Mouse (Mus musculus): ENCODE results near the gene Aacs. TPM values are rescaled to one million over a fixed set of nuclear protein-coding genes. Genes with fewer than 3 reads are reported as not detected.

Aacs gene
- polyA plus RNA-seq, 1 experiment from 2014 or later = 42.5 TPM

DNA sequence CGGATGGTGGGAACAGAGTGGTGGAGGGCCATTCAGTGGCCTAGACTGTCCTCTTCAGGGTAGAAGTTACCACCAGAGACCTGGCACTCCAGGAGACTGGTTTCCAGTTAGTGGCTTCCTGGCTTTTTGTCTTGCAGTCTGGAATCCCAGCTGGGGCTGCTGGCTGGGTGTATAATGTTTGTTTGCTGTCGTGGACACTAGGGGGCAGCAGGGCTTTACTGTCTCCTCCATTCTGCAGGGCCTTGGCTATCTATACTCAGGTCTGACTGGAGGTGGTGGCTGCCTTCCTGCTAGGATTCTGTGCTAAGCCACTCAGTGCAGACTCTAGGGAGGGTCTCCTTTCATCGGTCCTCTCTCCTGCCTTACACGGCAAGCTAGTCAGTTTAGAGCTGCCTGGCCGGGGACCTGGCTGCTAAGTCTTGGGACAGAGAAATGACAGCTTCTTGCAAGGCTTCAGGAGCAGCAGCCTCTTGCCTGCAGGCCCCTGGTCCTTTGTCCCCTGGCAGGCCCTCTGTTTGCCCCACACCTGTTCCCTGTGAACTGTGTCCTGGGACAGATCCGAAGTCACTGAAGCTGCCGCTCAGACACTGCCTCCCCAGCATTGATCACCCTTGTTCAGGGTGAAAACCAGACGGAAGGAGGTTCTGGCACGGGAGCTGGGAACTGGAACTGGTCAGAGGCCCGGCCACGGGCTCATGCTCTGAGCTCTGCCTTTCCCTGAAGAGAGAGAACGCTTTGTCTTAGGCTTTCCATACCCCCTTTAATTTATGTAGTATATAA is 22.4 kb downstream of the Aacs start:
- Histone ChIP-seq H3K27me3 (no peaks in the 10 kb centered on the region), H3K27ac (no peak overlapping the region), H3K4me1 (no peaks in the 10 kb centered on the region), H3K9ac (no peak overlapping the region), H3K4me3 (no peak overlapping the region), H3K4me2 (replicated peaks) (no peak overlapping the region), H3K36me3 (peaks cover 19% of the 10 kb centered on the region), H3K9me3 (no peaks in the 10 kb centered on the region)
- ATAC-seq (ENCODE audit: insufficient number of reproducible peaks, insufficient read depth, low FRiP score, low TSS enrichment) = no peak
- WGBS = 70% methylated on average over 12 of the region's 12 CpGs

DNA sequence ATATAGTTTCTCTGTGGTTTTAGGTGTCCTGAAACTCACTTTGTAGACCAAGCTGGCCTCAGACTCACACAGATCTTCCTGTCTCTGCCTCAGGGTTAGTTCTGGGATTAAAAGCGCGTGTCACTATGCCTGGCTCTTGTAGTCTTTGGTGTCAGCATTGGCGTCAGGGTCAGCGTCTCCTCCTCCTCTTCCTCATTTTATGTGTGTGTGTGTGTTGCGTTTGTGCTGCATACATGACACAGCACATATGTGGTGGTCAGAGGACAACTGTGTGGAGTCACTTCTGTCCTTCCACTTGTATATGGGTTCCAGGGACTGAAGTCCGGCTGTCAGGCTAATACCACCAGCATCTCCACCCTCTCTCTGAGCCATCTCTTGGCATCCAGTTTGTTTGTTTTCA is 25.9 kb downstream of the Aacs start:
- ATAC-seq (ENCODE audit: insufficient number of reproducible peaks, insufficient read depth, low FRiP score, low TSS enrichment) = no peak
- WGBS = 87% methylated on average over 6 of the region's 6 CpGs
- no peaks in the 10 kb centered on the region for H3K9me3 ChIP-seq
- H3K4me1 ChIP-seq = no peaks in the 10 kb centered on the region
- no peaks in the 10 kb centered on the region for H3K27me3 ChIP-seq
- H3K36me3 ChIP-seq = peaks cover 26% of the 10 kb centered on the region
- no peak overlapping the region for H3K27ac ChIP-seq
- H3K4me3 ChIP-seq = no peak overlapping the region
- H3K4me2 ChIP-seq (replicated peaks) = no peak overlapping the region
- no peak overlapping the region for H3K9ac ChIP-seq

DNA sequence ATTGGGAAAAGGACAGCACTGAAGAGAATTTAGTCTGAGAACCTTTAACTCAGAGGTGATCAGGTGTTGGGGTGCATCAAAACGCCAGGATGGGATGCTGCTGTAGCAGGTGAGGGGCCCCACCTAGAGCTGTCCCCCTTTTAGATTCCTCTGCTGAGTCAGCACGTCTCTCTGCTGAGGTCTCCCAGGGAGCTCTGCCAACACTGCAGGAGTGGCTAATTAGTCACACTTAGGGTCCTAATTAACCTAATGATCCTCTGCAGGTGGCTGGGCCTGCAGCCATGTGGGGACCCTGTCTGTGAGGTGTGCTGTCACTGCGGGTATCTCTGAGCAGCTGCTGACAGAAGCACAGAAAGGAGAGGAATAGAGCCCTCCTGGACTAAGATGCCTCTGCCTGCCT is 26.6 kb downstream of the Aacs start:
- Histone ChIP-seq H3K9me3 (no peaks in the 10 kb centered on the region), H3K4me2 (replicated peaks) (no peak overlapping the region), H3K4me1 (no peaks in the 10 kb centered on the region), H3K9ac (no peak overlapping the region), H3K36me3 (peaks cover 29% of the 10 kb centered on the region), H3K27ac (no peak overlapping the region), H3K4me3 (no peak overlapping the region), H3K27me3 (no peaks in the 10 kb centered on the region)
- 43% methylated on average over 3 of the region's 3 CpGs for WGBS
- ATAC-seq (ENCODE audit: insufficient number of reproducible peaks, insufficient read depth, low FRiP score, low TSS enrichment) = no peak

DNA sequence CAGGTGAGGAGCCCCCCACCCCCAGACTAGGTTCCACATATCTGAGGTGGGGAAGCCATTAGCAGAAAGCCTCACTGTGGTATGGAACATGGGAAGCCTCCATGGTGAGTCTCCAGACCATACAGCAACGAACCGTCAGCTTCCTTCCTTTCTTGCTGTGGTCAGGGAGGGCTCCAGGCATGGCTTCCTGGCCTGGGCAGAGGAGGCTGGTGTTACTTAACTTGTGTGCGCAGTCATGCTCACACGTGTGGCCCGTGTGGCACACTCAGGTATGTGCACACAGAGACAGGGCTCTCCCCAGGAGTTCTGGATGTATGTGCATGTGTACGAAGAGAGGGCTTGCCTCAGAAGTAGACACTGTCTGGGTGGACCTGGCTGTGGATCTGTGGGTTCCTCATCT is 28.0 kb downstream of the Aacs start:
- 93% methylated on average over 6 of the region's 6 CpGs for WGBS
- Histone ChIP-seq H3K9me3 (no peaks in the 10 kb centered on the region), H3K4me1 (no peaks in the 10 kb centered on the region), H3K4me3 (no peak overlapping the region), H3K27ac (no peak overlapping the region), H3K27me3 (no peaks in the 10 kb centered on the region), H3K4me2 (replicated peaks) (no peak overlapping the region), H3K9ac (no peak overlapping the region), H3K36me3 (peaks cover 38% of the 10 kb centered on the region)
- no peak for ATAC-seq (ENCODE audit: insufficient number of reproducible peaks, insufficient read depth, low FRiP score, low TSS enrichment)

DNA sequence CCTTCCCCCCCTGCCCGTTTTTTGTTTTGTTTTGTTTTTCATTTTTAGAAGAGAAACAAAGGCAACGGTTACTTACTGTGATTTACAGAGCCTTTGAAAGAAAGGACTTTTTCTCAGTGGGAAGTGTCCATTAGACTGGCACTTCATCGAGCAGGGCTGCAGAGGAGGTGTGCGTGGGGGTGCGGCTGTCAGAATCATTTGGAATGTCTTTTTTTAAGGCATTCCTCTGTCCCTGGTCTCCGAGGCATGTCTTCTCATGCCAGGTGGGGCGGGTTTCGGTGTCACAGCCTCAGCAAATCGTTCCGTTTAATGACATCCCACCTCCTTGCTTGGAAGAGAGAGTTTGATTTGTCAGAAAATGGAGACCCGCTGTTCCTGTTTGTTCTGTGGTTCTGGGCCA is 29.1 kb downstream of the Aacs start:
- H3K4me2 ChIP-seq (replicated peaks) = no peak overlapping the region
- H3K9ac ChIP-seq = no peak overlapping the region
- ATAC-seq (ENCODE audit: insufficient number of reproducible peaks, insufficient read depth, low FRiP score, low TSS enrichment) = no peak
- H3K4me3 ChIP-seq = no peak overlapping the region
- H3K27ac ChIP-seq = no peak overlapping the region
- WGBS = 76% methylated on average over 11 of the region's 11 CpGs
- H3K36me3 ChIP-seq = peaks cover 45% of the 10 kb centered on the region
- no peaks in the 10 kb centered on the region for H3K9me3 ChIP-seq
- no peaks in the 10 kb centered on the region for H3K4me1 ChIP-seq
- no peaks in the 10 kb centered on the region for H3K27me3 ChIP-seq

DNA sequence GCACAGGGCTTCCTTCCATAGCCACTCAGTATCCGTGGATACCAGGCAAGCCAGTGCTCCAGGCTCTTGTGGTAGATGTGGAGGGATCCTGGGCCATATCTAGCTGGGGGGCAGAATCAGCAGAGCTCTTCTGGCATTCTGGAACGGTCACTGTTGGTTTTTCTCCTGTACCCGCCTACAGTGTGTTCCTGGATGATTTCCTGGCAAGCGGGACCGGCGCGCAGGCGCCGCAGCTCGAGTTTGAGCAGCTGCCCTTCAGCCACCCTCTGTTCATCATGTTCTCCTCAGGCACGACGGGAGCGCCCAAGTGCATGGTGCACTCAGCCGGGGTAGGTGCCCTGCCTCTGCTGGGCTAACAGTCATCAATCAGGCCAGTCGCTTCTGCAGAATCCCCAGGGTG is 30.4 kb downstream of the Aacs start:
- Histone ChIP-seq H3K36me3 (peaks cover 49% of the 10 kb centered on the region), H3K4me3 (no peak overlapping the region), H3K27ac (no peak overlapping the region), H3K9ac (no peak overlapping the region), H3K4me1 (no peaks in the 10 kb centered on the region), H3K27me3 (no peaks in the 10 kb centered on the region), H3K4me2 (replicated peaks) (no peak overlapping the region), H3K9me3 (no peaks in the 10 kb centered on the region)
- no peak for ATAC-seq (ENCODE audit: insufficient number of reproducible peaks, insufficient read depth, low FRiP score, low TSS enrichment)
- WGBS = 85% methylated on average over 15 of the region's 15 CpGs

DNA sequence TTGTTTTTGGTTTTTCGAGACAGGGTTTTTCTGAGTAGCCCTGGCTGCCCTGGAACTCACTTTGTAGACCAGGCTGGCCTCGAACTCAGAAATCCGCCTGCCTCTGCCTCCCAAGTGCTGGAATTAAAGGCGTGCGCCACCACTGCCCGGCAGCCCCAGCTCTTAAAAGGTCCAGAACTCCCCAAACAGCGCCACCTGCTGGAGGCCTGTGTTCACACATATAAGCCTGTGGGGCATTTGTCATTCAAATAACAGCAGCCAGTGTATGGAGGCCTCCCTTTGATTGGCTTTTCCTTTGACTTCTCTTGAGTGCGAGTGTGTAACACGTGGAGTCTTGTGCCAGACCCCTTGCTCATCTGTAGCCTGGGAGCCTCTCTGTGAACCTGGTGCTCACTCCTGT is 32.0 kb downstream of the Aacs start:
- Histone ChIP-seq H3K27ac (no peak overlapping the region), H3K4me2 (replicated peaks) (no peak overlapping the region), H3K4me3 (no peak overlapping the region), H3K27me3 (no peaks in the 10 kb centered on the region), H3K9me3 (no peaks in the 10 kb centered on the region), H3K36me3 (peaks cover 64% of the 10 kb centered on the region), H3K9ac (no peak overlapping the region), H3K4me1 (no peaks in the 10 kb centered on the region)
- ATAC-seq (ENCODE audit: insufficient number of reproducible peaks, insufficient read depth, low FRiP score, low TSS enrichment) = no peak
- 92% methylated on average over 8 of the region's 9 CpGs for WGBS

DNA sequence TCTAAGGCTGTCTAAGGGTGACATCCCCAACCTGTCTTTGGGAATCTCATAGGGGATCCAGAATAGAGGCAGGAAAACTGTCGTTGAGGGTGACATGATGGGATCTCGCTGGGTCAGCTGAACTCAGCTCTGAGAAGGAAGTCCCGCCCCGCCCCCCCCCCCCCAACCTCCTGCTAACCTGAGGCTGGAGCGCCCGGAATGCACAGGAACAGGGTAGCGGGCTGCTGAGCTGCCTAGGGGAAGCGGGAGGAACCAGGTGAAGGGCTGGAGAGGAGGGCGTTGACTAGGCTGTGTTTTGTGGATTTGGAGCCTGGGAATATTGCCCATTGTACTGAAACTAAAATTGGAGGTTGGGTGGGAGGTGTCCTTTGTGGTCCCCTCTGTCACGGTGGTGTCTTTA is 32.4 kb downstream of the Aacs start:
- no peak overlapping the region for H3K4me2 ChIP-seq (replicated peaks)
- WGBS = 89% methylated on average over 10 of the region's 10 CpGs
- H3K27me3 ChIP-seq = no peaks in the 10 kb centered on the region
- no peak overlapping the region for H3K27ac ChIP-seq
- ATAC-seq (ENCODE audit: insufficient number of reproducible peaks, insufficient read depth, low FRiP score, low TSS enrichment) = no peak
- no peaks in the 10 kb centered on the region for H3K4me1 ChIP-seq
- H3K9ac ChIP-seq = no peak overlapping the region
- H3K9me3 ChIP-seq = no peaks in the 10 kb centered on the region
- H3K4me3 ChIP-seq = no peak overlapping the region
- peaks cover 68% of the 10 kb centered on the region for H3K36me3 ChIP-seq

DNA sequence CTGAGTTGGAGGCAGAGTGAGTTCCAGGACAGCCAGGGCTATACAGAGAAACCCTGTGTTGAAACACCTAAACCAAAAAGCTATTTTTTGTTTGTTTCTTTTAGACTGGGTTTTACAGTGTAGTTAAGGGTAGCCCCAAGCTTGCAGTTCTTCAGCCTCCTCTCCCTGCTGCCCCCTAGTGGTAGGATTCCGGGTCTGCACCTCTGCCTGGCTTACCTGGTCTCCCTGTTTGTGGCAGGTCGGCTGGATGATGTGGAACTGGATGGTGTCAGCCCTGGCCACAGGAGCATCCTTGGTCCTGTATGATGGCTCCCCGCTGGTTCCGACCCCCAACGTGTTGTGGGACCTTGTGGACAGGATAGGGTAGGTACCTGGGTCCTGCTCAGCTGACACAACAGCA is 33.9 kb downstream of the Aacs start:
- no peak overlapping the region for H3K4me2 ChIP-seq (replicated peaks)
- no peak overlapping the region for H3K9ac ChIP-seq
- no peak overlapping the region for H3K4me3 ChIP-seq
- H3K9me3 ChIP-seq = no peaks in the 10 kb centered on the region
- peaks cover 69% of the 10 kb centered on the region for H3K36me3 ChIP-seq
- WGBS = 47% methylated on average over 5 of the region's 5 CpGs
- no peak for ATAC-seq (ENCODE audit: insufficient number of reproducible peaks, insufficient read depth, low FRiP score, low TSS enrichment)
- H3K27me3 ChIP-seq = no peaks in the 10 kb centered on the region
- no peak overlapping the region for H3K27ac ChIP-seq
- H3K4me1 ChIP-seq = no peaks in the 10 kb centered on the region

DNA sequence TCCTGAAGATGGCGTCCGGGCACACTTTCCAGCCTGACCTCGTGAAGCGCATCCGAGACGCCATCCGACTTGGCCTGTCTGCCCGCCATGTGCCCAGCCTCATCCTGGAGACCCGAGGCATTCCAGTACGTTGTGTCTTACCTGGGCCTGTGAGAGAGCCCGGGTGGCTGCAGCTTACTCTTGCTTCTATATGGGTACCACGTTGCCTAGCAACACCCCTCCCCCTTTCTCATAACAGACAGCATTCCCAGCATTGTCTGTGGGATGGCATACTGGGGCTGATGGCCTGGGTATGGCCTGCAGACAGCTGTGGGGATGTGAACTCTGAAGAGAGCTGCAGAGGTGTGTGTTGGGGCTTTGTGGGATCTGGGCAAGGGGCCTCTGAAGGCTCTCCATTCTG is 39.4 kb downstream of the Aacs start:
- Histone ChIP-seq H3K36me3 (peaks cover 76% of the 10 kb centered on the region), H3K27me3 (no peaks in the 10 kb centered on the region), H3K27ac (no peak overlapping the region), H3K9ac (no peak overlapping the region), H3K4me2 (replicated peaks) (no peak overlapping the region), H3K9me3 (no peaks in the 10 kb centered on the region), H3K4me3 (no peak overlapping the region), H3K4me1 (no peaks in the 10 kb centered on the region)
- 92% methylated on average over 12 of the region's 12 CpGs for WGBS
- ATAC-seq (ENCODE audit: insufficient number of reproducible peaks, insufficient read depth, low FRiP score, low TSS enrichment) = no peak

DNA sequence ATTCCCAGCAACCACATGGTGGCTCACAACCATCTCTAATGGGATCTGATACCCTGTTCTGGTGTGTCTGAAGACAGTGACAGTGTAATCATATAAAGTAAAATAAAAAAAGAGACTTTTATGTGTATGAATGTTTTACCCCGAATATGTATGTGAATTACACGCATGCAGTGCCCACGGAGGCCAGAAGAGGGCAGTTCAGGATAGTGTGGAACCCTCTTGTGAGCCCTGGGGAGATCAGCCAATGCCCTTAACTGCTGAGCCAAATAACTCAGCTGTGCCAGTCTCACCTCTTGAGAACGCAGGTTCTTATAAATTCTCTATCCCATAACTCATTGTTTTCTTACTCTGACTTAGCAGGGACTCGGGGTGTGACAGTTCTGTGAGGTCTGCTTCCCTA is 43.0 kb downstream of the Aacs start:
- WGBS = 75% methylated on average over 5 of the region's 5 CpGs
- peaks cover 42% of the 10 kb centered on the region for H3K36me3 ChIP-seq
- no peaks in the 10 kb centered on the region for H3K4me1 ChIP-seq
- H3K4me2 ChIP-seq (replicated peaks) = no peak overlapping the region
- H3K9me3 ChIP-seq = no peaks in the 10 kb centered on the region
- H3K27me3 ChIP-seq = no peaks in the 10 kb centered on the region
- no peak overlapping the region for H3K27ac ChIP-seq
- H3K4me3 ChIP-seq = no peak overlapping the region
- ATAC-seq (ENCODE audit: insufficient number of reproducible peaks, insufficient read depth, low FRiP score, low TSS enrichment) = no peak
- no peak overlapping the region for H3K9ac ChIP-seq

DNA sequence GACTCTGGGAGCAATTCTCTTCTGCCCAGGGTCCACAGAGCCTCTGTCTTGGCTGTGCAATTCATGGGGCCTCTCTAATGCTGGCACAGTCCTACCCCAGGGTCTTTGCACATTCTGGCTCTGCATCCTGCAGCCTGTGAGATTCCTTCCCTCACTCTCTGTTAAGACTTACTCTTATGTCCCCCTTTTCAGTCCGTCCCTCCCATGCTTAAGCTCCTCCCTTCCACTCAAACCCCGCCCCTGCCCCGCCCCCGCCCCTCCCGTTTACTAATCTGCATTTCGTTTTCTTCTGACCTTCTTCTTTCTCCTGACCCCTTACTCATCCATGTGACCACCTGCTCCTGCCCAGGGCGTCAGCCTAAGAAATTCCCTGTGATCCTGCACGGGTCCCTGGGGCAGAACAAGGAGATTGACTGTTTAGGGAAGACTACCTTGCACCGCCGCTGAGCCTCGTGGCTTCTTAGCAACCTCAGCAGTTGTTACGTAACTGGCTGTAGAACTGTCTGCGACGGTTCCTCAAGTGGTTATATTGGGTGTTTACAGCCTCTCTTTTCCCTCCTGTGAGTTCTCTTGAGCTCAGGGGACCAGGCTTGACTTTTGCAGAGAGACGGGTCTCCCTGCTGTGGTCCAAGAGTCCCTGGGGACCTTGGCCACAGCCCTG is 45.4 kb downstream of the Aacs start:
- 18% methylated on average over 15 of the region's 15 CpGs for WGBS
- ATAC-seq (ENCODE audit: insufficient number of reproducible peaks, insufficient read depth, low FRiP score, low TSS enrichment) = no peak
- Histone ChIP-seq H3K4me2 (replicated peaks) (no peak overlapping the region), H3K27me3 (no peaks in the 10 kb centered on the region), H3K4me3 (no peak overlapping the region), H3K27ac (no peak overlapping the region), H3K36me3 (peaks cover 19% of the 10 kb centered on the region), H3K9me3 (no peaks in the 10 kb centered on the region), H3K4me1 (no peaks in the 10 kb centered on the region), H3K9ac (no peak overlapping the region)
